Mouse (Mus musculus) induced T-regulatory cell, adult 2 months (primary cell): ENCODE measurements around the gene Hoxb9.

Experiments
- DNase-seq: peaks from one replicate; pipeline ENCODE4 v3.0.0-alpha.2; 2012; ENCODE audit warnings: low read depth

The Hoxb9 gene

GRCm38 (mm10) chr11:96284774-96285734 is 13.8 kb downstream of the Hoxb9 start:
- DNase-seq = no peak

GRCm38 (mm10) chr11:96285771-96286738 is 14.8 kb downstream of the Hoxb9 start, which contains the start of gene Hoxb7:
Gene Hoxb7, plus strand, starts transcription at chr11:96286623.
- DNase-seq = no peak

- DNase-seq = no peak
Measured at GRCm38 (mm10) chr11:96286739-96287385, 15.6 kb downstream of the Hoxb9 start.

- no peak for DNase-seq
Measured at GRCm38 (mm10) chr11:96287411-96287810, 16.2 kb downstream of the Hoxb9 start.

- DNase-seq = no peak
Measured at GRCm38 (mm10) chr11:96288455-96289221, 17.4 kb downstream of the Hoxb9 start.

GRCm38 (mm10) chr11:96289293-96289692 is 18.0 kb downstream of the Hoxb9 start:
- no peak for DNase-seq

GRCm38 (mm10) chr11:96289837-96290236 is 18.6 kb downstream of the Hoxb9 start:
- DNase-seq = no peak

- no peak for DNase-seq
Measured at GRCm38 (mm10) chr11:96290705-96291355, 19.6 kb downstream of the Hoxb9 start.

- DNase-seq = no peak
Measured at GRCm38 (mm10) chr11:96291681-96292564, 20.7 kb downstream of the Hoxb9 start, which contains the start of gene Hoxb6. Gene Hoxb6, plus strand, starts transcription at chr11:96292476.

GRCm38 (mm10) chr11:96292565-96293301 is 21.5 kb downstream of the Hoxb9 start:
- DNase-seq = no peak

GRCm38 (mm10) chr11:96293302-96293921 is 22.2 kb downstream of the Hoxb9 start:
- no peak for DNase-seq

GRCm38 (mm10) chr11:96294245-96295091 is 23.2 kb downstream of the Hoxb9 start:
- DNase-seq = peak; percentile 89

- no peak for DNase-seq
Measured at GRCm38 (mm10) chr11:96295092-96295835, 24.0 kb downstream of the Hoxb9 start.

GRCm38 (mm10) chr11:96296997-96297396 is 25.7 kb downstream of the Hoxb9 start:
- DNase-seq = no peak

- no peak for DNase-seq
Measured at GRCm38 (mm10) chr11:96297428-96297827, 26.2 kb downstream of the Hoxb9 start.

- DNase-seq = no peak
Measured at GRCm38 (mm10) chr11:96297968-96298635, 26.8 kb downstream of the Hoxb9 start.
